Mouse (Mus musculus) gastrocnemius, adult 2 months (tissue): ENCODE measurements around the gene Prss29. TPM values are rescaled to one million over a fixed set of nuclear protein-coding genes. Genes with fewer than 3 reads are reported as not detected.
A peak's percentile ranks its signal among the peaks of the same experiment; 100 is the strongest.

Experiments used
- DNase-seq: peaks from one replicate; pipeline ENCODE4 v3.0.0; 2022
- H3K27ac ChIP-seq: fragments of 200-600 bp; 2 replicates; pipeline ENCODE4 v1.8.1; 2022; ENCODE audit warnings: mild to moderate bottlenecking
- H3K4me3 ChIP-seq: fragments of 200-600 bp; 2 replicates; pipeline ENCODE4 v1.8.1; 2022; ENCODE audit warnings: mild to moderate bottlenecking, moderate library complexity
- CTCF ChIP-seq: fragments of 200-600 bp; IDR thresholded peaks from 2 replicates; pipeline ENCODE4 v1.8.1; 2022; ENCODE audit warnings: antibody characterized with exemption, mild to moderate bottlenecking, moderate library complexity
- intact Hi-C: fragments of 180-260 bp; cut with DNase I; formaldehyde crosslinking; loops from one replicate; pipeline ENCODE4 v1.15.1; 2025
- long read RNA-seq, 2 experiments: library from polyadenylated mRNA; stranded (forward); transcript quantifications; one replicate each; pipeline ENCODE4 v2.0.0; 2021
- total RNA-seq, 2 experiments: library from RNA; stranded (reverse); gene quantifications; 2 replicates each; pipeline ENCODE4 v1.2.3; 2021

The Prss29 gene
- total RNA-seq, result not detected
- long read RNA-seq, experiment 1, result 0 reads
- long read RNA-seq, experiment 2, result 0 reads

GRCm38 (mm10) chr17:25318354-25318753 lies at the start of gene Prss29:
Gene Prss29, plus strand, starts transcription at chr17:25318654.
- no peak for DNase-seq
- intact Hi-C loops, result no loop called here
- no peak for TF ChIP-seq CTCF
- no peak within 1 kb of the TSS for H3K27ac ChIP-seq
- no peak within 1 kb of the TSS for H3K4me3 ChIP-seq

DNA sequence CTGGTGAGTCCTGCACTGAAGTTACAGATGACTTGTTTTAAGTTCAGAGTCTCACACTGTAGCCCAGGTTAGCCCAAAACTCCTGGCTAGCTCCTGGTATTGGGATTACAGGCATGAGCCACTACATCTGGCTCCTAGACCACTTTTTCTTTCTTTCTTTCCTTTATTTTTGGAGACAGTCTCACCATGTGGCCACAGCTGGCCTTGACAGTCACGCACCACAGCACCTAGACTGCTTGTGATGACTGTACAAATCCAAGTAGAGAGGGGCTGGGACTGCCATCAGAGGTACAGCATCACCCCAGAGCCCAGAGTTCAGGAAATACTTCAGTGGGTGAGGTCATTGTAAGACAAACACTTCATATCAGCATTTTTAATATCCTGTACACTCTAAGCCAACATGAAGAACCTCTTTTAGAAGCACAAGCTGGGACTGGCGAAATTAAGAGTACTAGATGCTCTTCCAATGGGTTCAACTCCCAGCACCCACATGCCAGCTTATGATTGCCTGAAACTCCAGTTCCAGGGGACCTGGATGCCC lies 47.6 kb upstream of the Prss29 start:
- no peak for TF ChIP-seq CTCF
- H3K27ac ChIP-seq, result peak overlapping the region; percentile 99; the same call in 1 of the 2 replicates
- peak overlapping the region; percentile 89 for H3K4me3 ChIP-seq
- intact Hi-C loops, result loop anchor here (5.0 kb wide), 3 partner anchors 84 to 334 kb away; partner anchors contain the start of genes Mapk8ip3, Telo2 and Unkl
- DNase-seq, result peak; percentile 1

DNA sequence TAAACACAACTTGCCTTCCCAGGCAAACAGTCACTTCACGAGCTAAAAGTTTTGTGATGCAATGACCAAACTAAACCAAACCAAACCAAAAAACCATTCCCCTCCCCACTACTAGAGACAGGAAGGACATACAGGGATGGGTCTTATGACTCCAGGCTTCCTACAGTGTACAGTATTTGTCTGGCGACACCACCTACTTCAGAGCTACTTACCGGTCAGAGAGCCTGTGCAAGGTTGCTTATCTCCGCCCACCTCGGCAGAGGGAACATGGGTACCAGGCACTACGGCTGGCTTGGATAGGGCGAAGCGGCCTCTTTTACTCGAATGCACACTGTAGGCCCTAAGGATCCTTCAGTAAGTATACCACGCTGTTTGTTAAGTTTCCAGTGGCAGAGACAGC lies 46.1 kb upstream of the Prss29 start:
- DNase-seq, result no peak
- peak overlapping the region; percentile 89 for H3K4me3 ChIP-seq
- intact Hi-C loops, result loop anchor here (5.0 kb wide), 3 partner anchors 85 to 335 kb away; partner anchors contain the start of genes Mapk8ip3, Telo2 and Unkl
- no peak for TF ChIP-seq CTCF
- peak overlapping the region; percentile 99 for H3K27ac ChIP-seq

DNA sequence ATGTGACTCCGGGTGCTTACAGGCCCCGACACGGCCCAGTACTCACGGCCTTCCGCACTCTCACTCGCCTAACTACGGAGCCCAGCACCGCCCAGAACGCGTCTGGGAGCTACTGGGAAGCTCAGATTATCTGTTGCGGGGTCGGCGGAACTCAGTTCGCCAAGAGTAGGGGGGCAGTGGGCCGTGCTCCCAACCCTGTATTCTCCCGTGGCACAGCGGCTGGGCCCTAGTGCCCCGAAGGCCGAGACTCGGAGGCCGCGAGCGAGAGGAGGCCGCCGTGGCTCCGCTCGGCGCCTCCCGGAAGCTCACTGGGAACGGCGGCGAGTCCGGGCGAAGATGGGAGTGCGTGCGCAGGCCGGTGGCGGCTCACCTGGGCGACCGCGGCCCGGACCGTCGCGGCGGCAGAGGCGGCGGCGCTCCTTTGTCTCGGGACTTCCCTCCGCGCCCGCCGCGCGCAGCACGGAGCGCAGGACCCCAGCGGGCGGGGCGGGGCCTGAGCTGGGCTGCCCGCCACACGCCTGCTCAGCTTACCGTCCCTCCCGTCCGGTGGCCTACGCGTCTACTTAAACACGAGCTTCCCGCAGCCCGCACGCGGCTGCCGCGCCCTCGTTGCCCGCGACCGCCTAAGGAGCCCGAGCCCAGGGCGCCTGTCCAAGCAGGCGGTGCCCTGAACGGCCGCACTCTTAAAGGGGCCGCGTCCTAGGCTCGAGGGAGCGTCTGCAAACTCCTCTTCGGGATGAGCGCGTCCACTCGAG lies 45.3 kb upstream of the Prss29 start:
- peak overlapping the region; percentile 89 for H3K4me3 ChIP-seq
- DNase-seq, result peak; percentile 93
- intact Hi-C loops, result loop anchor here (5.0 kb wide), 3 partner anchors 86 to 336 kb away; partner anchors contain the start of genes Mapk8ip3, Telo2 and Unkl
- TF ChIP-seq CTCF, result no peak
- peak overlapping the region; percentile 99 for H3K27ac ChIP-seq

- intact Hi-C loops, result loop anchor here (5.0 kb wide), 3 partner anchors 87 to 337 kb away; partner anchors contain the start of genes Mapk8ip3, Telo2 and Unkl
- peak; percentile 80 for TF ChIP-seq CTCF
- H3K27ac ChIP-seq, result peak overlapping the region; percentile 99
- peak overlapping the region; percentile 89 for H3K4me3 ChIP-seq
- peak; percentile 93 for DNase-seq
Observed at GRCm38 (mm10) chr17:25273706-25274501, 44.5 kb upstream of the Prss29 start.

DNA sequence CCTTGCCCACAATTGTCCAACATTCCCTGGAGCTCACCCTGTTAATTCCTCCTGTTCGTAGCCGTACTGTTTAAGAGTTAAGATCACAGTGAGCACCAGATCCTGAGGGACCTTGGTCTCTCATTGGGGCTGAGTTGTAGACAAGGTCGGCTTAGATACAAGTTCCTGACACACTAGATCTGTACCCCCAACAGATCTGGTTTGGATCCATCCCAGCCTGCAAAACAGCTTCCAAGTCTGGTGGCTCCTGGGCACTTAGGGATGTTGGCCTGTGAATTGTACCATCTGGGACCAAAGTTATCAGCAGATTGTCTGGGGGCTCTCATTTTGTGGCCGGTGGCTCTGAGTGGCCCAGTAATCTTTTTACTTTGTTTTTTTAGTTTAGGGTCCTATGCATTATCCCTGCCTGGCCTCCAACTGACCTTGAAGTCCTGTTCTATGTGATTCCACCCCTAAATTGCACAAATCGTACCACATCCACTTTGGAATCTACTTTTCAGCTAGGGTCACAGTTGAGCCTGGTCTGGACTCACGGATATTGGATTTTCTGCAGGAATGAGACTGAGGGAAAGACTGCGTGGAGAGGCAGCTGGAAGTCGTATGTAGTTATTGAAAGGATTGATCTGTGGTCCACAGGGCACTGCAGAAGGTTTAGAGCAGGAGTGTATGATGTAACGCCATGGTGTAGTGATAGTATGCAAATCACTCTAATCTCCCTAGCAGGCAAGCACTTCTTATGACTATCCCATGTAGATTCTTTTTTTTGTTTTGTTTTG lies 43.7 kb upstream of the Prss29 start, which contains the start of gene Ube2i:
Gene Ube2i, minus strand, starts transcription at position 52 of the 776 bp plus-strand sequence.
- H3K27ac ChIP-seq, result peak within 1 kb of the TSS; percentile 99
- DNase-seq, result no peak
- H3K4me3 ChIP-seq, result peak within 1 kb of the TSS; percentile 89
- no peak for TF ChIP-seq CTCF
- intact Hi-C loops, result loop anchor here (5.0 kb wide), 3 partner anchors 87 to 337 kb away; partner anchors contain the start of genes Mapk8ip3, Telo2 and Unkl

DNA sequence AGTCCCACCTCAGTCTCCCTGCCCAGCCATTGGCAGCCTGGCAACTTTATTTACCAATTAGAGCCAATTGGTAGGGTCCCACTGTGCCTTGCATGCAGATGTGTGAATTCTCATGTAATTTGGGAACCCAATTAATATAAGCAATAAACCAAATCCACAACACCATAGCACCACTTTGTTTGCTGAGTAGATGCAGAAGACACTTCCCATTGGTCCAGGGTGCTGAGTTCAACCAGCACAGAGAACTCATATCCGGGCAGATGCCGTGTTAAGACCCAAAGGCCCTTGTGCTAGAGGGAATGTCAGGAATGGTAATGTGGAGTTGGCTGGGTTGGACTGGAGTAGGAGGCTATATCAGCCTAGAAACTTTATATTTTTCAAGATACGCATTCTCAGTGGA lies 42.6 kb upstream of the Prss29 start:
- Histone ChIP-seq H3K4me3 (no peak overlapping the region), H3K27ac (no peak overlapping the region)
- DNase-seq, result no peak
- no peak for TF ChIP-seq CTCF
- intact Hi-C loops, result no loop called here

- TF ChIP-seq CTCF, result no peak
- Histone ChIP-seq H3K4me3 (peak overlapping the region; percentile 38), H3K27ac (peak overlapping the region; percentile 49; the same call in 1 of the 2 replicates)
- DNase-seq, result peak; percentile 51
- intact Hi-C loops, result no loop called here
Observed at GRCm38 (mm10) chr17:25282133-25282532, 36.3 kb upstream of the Prss29 start.

DNA sequence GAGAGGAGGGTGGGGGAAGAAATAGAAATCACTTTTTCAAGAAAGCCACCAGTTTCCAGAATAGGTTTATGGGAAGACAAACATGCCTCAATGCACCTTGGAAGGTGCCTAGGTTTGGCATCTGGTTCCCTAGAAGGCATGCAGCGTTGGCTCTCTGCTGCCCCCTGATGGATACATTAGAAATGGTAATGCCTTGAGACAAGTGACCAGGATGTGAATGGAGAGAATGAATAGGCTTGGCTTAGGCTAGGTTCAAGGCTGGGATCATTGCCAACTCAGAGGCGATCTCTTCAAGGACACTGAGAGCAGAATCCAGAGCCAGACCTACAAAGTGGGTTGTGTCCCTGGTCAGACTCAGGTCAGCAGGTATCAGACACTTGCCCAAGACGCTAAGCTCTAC lies 33.4 kb upstream of the Prss29 start:
- peak; percentile 97 for TF ChIP-seq CTCF
- intact Hi-C loops, result no loop called here
- Histone ChIP-seq H3K27ac (no peak overlapping the region), H3K4me3 (no peak overlapping the region)
- DNase-seq, result peak; percentile 62

DNA sequence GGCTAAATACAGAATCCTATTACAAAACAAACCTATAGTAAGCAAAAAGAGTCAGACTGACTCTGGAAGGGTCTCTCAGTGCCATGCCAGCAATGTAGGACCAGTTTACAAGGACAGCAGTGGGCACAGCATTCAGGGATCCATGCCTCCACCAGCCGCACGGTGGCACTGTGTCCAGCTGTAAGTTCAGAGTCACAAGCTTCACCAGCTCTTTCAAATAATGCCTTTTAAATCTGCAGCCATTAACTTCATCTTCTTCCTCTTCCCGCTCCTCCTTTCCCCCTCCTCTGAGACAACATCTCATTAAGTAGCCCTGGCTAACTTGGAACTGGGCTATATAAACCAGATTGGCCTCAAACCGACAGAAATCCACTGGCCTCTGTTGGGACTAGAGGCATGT lies 29.6 kb upstream of the Prss29 start:
- Histone ChIP-seq H3K4me3 (no peak overlapping the region), H3K27ac (no peak overlapping the region)
- peak; percentile 73 for TF ChIP-seq CTCF
- intact Hi-C loops, result no loop called here
- DNase-seq, result no peak

DNA sequence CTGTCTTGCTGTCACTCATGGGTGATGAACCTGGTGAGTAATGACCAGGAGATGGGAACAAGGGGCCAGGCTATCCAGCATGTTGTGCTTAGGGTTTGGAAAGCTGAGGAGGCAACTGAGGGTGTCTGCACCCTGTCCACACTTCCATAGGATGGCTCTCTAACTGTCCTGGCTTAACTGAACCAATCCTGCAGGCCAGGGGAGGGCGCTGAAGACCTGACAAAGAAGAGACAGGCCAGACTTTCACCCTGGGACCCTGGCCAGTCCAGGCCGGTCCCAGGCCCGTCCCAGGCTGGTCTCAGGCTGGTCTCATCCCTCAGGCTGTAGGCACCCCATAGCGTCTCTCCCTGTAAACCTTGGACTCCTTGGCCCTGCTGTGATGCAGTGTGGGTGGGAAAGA lies 28.0 kb upstream of the Prss29 start:
- H3K27ac ChIP-seq, result no peak overlapping the region
- no peak overlapping the region for H3K4me3 ChIP-seq
- TF ChIP-seq CTCF, result no peak
- intact Hi-C loops, result no loop called here
- DNase-seq, result no peak

DNA sequence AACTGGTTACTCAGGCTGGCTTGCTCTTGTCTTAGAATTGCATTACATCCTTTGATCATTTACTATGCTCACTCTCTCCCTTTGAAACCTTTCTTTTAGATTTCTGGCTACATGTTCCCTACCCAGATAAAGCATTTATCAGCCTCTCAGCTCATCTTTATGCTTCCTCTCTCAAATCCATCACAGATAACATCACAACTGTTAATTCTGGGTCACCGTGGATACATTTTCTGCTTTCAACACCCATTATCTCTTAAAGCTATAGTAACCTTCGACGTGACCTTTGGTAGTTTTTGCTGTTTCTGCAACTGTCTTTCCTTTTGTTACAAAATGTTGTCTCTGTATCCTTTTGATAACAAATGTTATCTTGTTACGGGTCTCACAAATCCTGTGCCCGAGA lies 25.0 kb upstream of the Prss29 start:
- intact Hi-C loops, result no loop called here
- no peak overlapping the region for H3K27ac ChIP-seq
- no peak for TF ChIP-seq CTCF
- no peak overlapping the region for H3K4me3 ChIP-seq
- no peak for DNase-seq
